Mouse (Mus musculus): ENCODE results near the gene Gm13420.
A peak's percentile ranks its signal among the peaks of the same experiment; 100 is the strongest.
"Not testable (repeated sequence)": the region's sequence is repeated elsewhere in the genome, so short reads cannot be mapped to it uniquely, and the experiment has no call there.

Gm13420 gene

DNA sequence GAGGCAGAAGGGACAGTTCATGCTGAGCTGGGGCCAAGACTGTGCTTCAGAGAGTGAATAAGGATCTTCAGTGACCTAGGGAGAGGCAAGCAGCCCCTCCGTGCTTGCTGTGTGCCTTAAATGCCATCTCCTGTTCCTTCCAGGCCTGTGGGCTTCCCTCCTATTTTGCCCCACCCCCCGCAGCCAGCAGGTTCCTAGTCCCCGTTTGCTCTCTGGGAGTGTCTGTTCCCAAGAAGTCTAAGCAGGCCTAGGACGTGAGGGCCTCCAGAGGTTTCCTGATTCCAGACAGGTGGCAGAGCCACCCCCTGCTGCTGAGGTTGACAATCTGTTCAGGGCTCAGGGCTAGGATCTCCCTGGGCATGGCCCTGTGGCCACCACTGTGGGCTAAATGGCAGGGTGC, 12.7 kb downstream of the Gm13420 start:
- no peak for DNase-seq (ENCODE audit: low spot score in 2 of 2)

DNA sequence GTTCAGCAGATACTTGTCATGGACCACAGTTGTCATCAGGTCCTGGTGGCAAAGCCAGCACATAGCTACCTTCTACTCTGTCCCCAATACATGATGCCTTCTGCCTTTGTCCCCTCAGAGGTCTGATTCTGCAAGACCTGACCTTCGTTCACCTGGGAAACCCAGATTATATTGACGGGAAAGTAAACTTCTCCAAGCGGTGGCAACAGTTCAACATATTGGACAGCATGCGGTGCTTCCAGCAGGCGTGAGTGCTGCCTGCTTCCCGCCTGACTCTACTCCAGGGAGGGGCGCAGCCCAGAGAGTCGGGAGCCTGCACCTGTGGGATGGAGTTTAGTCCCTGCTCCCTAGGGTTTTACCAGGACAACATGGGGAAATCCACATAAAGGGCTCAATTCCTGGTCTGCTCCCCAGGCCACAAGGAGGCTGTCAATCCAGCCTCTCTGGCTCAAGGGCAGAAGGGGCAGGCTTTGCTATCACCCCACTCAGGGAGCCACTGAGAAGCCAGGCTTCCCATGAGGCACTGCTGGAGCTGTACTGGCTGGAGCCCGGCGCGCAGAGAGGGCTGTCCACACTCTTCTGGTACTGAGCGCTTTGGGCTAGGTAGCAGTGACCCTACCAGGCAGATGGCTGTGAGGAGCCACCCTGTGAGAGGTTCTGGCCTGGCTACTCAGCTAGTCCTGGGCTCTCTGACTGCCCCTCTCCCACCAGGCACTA, 14.1 kb downstream of the Gm13420 start:
- DNase-seq (ENCODE audit: low spot score in 2 of 2) = no peak

DNA sequence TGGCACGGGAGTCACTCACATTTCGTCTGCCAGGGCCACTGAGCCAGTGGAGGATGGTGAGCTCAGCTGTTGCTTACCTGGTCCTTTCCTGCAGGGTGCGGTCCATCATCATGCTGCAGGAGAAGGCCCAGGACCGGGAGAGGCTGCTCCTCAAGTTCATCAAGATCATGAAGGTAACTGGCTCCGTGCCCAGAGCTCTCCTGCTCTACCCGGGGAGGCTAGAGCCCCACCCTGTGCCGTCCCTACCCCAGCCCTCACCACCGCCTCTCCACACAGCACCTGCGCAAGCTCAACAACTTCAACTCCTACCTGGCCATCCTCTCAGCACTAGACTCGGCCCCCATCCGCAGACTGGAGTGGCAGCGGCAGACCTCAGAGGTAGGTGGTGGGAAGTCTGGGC, 15.8 kb downstream of the Gm13420 start:
- DNase-seq (ENCODE audit: low spot score in 2 of 2) = no peak

DNA sequence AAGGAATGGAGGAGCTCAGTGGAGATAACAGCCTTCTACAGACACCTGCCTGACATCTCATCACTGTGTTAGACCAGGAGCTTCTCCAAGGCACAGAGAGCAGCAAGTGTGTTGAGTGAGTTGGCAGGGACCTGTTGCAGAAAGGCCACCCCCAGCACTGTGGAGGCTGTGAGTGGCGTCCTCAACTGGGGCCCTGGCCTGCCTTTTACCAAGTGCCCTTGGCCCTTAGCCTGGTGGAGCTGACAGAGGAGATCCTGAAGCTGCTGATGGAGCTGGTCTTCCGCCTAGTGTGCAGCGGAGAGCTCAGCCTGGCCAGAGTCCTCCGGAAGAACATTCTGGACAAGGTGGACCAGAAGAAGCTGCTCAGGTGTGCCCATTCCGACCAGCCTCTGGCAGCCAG, 18.1 kb downstream of the Gm13420 start:
- no peak for DNase-seq (ENCODE audit: low spot score in 2 of 2)

DNA sequence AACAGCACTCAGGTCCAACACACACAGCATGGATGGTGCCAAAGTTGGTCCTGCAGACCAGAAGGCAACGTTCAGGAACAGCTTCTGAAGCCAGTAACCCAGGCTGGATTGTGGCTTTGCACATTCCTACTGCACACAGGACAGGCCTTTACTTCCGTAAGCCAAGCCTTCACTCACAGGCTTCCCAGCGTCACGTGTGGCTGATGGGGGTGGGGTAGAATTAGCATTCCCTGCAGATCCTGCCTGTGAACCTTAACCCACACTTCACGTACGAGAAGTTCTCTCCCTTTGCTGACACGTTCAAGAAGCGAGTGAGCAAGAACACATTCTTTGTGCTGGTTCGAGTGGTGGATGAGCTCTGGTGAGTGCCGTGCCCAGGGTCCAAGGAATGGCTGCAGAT, 18.9 kb downstream of the Gm13420 start:
- no peak for DNase-seq (ENCODE audit: low spot score in 2 of 2)

DNA sequence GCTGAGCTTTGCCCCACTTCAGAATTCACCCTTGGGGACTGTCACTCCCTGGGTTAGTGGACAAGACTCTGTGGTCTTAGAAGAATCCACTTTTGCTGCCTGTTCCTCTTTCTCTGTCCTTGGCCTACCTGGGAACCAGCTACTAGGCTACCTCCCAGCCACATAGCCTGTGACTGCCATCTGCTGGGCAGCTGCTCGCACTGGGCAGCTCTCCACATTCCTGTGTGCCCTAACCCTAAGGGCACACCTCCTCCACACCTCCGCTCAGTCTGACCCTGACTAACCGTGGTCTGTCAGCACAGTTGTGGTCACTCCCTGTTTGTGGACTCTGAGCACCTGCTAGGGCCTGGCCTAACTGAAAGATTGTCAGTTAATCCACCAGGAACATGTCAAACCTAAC, 19.9 kb downstream of the Gm13420 start:
- DNase-seq (ENCODE audit: low spot score in 2 of 2) = peak; percentile 20 to 59

DNA sequence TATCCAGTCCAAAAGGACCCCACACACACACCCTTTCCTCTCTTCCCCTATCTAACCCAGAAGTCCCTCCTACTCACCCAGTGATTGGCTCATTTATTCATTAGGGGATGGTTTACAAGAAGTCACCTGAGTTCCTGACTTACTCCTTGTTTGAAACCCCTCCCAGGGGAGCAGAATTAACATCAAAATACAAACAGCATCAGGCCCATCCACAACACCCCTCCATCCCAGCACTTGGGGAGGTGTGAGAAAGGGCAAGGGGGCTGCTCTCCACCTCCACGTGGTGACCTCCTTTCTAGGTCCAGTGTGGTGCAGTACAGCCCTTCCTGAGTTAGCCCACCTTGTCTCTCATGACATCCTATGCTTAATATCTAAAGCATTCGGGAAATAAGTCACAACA, 22.0 kb downstream of the Gm13420 start:
- no peak for DNase-seq (ENCODE audit: low spot score in 2 of 2)

DNA sequence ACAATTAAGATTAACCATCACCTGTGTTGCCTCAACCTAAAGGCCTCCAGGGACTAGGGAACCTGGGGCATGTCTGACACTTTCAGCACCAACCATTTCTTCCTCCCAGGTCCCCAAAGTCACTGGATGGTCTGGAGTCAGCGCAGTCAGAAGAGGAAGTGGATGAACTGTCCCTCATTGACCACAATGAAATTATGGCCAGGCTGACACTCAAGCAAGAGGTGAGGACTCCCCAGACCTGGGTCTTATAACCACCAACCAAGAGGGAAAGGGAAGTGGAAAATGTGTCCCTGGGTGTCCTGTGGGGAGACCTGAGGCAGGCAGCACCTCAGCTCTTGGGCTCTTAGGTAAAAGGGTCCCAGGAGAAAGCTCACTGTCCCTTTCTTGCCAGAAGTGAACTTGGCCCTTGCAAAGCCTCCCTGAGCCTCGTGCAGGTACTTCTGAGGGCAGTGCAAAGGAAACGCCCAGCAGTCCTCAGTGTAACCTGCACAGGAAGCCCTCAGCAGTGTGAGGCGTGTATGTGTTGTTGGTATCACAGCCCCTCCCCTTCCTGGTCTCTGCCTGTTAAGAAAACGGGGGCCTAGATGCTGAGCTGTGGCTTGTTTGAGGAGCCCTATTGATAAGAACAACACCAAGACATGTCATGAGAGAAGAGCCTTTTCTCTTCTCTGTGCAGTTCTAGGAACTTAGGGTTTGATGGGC, 26.7 kb downstream of the Gm13420 start:
- no peak for DNase-seq (ENCODE audit: low spot score in 2 of 2)

DNA sequence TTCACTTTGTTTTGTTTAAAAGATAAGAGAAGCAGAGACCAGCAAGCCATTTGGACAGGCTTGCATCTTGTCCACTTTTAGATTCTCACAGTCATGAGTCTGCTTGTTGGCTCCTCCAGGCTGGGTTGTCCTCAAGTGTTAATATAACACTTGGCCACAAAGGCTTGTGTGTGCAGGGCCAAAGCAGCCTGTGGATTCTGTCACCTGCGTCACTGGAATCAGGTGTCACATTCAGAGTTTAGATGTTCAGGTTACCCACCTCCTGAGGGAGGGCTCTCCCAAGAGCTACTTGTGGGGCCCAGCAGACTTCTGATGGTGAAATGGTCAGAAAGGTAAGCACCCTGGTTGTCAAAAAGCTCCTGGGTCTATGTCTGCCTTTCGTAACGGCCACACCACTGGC, 28.4 kb downstream of the Gm13420 start:
- DNase-seq (ENCODE audit: low spot score in 2 of 2) = no peak

DNA sequence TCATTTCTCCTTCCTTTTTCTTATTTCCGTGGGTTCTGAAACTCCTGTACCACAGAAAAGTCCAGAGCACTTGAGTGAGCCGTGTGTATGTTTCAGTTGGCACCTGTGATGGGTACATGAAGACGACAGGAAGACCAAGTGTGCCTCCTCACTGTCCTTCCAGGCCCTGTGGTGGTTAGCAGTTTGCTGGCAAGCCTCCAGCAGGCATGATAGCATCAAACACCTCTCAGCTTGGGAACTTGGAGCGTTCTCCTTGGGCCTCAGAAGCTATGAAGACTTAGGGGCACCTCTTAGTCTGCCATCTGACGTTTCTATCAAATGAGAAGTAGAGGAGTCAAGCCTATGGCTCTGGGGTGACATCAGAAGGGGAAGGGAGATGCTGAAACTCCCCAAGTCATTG, 32.9 kb downstream of the Gm13420 start:
- no peak for DNase-seq (ENCODE audit: low spot score in 2 of 2)

DNA sequence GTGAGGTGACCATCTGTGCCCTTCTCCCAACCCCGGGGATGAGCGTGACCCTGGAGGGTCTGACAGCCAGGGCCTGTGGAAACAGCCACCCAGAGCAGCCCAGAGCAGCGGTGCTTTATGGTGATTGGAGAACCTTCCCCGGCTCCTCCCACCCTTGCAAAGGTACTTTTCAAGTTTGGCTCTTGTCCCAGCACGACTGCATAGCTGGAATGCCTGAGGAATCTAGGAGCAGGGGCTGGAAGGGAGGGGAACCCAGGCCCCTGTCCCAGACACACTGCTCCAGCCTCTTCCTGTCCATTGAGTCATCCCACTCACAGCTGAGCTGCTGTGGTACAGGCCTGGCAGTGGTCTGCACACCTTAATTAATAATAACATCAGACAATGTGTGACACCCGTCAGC, 34.8 kb downstream of the Gm13420 start:
- DNase-seq (ENCODE audit: low spot score in 2 of 2) = no peak

DNA sequence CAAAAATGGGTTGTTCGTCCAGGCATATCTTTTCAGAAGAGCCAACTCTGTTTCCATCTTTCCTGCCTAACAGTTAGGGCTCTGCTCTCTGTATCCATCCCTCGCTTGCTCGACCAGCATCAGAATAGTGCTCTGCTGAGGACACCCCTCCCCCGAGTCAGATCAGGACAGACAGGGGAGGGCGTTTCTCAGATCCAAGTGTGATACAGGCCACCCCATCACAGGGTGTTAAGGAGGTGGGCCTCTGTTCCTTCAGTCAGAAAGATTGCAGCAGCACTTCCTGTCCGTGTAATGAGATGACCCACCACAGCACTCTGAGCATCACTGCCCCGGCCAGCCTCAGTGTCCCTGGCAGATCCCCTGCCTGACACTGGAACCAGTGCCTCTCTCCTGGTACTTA, 35.3 kb downstream of the Gm13420 start:
- no peak for DNase-seq (ENCODE audit: low spot score in 2 of 2)

DNA sequence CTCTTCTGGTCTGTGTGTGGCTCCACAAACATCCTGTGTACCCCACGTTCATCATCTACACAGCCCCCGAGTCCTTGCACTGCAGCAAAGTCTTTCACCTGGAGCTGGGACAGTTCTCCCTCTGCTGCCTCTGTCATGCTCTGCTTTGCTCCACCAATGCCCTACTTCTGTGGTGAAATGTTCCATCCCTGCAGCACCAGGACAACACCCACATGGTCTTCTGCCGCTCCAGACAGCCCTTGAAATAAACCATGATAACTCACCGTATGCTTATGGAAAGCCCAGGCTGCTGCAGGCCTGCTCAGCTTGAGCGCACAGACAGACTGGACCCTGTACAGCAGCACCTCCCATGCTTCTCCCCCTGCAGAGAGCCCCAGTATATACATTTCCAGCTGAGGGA, 37.4 kb downstream of the Gm13420 start:
- no peak for DNase-seq (ENCODE audit: low spot score in 2 of 2)

DNA sequence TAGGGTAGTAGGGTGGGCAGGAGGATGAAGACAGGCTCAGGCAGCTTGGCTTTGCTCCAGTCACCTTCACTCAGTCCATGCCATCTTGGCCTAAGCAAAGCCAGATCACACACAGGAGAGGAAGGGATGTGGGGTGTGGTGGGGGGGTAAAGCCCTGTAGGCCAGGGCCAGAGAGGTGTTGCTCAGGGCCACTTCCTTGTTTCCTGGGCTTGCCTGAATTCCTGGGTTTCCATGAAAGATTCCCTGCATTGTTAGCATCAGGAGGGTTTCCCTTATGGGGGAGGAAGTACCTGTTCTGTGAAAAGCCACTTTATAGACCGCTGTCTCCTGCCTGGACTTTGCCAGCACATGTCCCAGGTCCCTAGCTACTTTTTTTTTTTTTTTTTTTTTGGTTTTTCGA, 38.0 kb downstream of the Gm13420 start:
- DNase-seq (ENCODE audit: low spot score in 2 of 2) = no peak

DNA sequence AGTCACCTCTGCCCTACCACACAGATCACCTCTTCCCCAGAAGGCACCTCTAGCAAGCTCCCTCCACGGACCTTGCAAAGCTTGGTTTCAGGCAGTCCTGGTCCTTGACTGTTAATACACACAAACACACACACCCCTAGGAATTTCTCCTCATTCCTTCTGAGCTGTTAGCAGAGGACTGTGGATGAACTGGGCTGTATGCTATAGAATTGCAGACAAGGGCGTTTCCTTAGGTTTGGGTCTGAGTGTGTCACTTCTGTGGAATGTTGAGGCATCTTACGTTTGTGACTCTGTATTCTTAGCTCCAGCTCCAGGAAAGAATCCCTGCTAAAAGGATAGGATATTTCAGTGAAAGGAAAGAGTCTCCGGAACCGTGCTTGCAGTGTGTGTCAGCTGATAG, 39.6 kb downstream of the Gm13420 start:
- DNase-seq (ENCODE audit: low spot score in 2 of 2) = no peak

DNA sequence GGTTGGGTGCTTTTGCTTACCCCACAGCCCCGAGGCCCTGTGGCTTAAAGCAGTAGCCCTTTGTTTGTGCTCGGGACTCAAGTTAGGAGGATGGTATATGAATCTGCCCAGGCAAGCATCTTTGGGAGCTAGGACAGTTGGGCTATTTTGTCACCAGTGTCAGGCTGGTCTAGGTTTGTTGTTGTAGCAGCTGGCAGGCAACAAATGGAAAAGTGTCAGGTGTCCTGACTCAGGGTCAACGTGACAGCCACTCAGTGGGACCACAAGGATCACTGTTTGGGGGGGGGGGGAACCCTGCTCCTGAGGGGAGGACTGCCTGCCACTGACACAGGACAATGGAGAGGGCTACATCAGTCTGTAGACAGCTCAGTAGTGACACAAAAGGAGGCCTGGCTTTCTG, 40.4 kb downstream of the Gm13420 start:
- no peak for DNase-seq (ENCODE audit: low spot score in 2 of 2)

DNA sequence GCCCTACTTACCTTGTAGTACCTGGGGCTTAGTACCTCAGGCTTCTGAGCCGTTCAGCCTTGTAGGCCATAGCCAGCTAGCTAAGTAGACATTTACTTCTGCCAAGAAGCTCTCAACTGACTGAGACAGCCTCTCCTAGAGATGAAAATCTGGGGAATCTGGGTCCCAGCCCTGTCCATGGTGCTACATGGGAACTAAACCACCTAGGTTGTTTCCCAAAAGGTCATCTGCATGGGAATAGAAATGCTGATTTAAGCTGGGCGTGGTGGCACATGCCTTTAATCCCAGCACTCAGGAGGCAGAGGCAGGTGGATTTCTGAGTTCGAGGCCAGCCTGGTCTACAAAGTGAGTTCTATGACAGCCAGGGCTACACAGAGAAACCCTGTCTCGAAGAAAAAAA, 43.3 kb downstream of the Gm13420 start:
- DNase-seq (ENCODE audit: low spot score in 2 of 2) = not testable (repeated sequence)

DNA sequence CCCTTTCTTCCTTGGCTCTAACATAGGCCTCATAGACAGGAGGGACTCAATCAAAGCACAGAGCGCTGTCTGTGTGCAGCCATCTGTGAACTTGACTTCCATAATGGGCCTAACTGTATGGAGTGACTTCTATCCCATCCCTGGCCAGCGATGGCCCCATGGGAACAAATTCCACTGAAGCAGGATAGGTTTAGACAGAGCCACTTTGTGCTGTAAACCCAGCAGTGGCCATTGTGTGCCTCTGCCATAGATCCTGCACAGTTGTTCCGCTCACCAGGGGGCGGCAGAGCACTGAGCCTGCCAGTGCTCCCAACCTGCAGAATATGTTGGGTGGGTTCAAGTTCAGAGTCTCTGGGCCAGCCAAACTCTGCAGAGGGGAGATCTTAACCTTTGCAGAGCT, 43.8 kb downstream of the Gm13420 start:
- peak in 1 of 2 experiments; percentile 49 for DNase-seq (ENCODE audit: low spot score in 2 of 2)

DNA sequence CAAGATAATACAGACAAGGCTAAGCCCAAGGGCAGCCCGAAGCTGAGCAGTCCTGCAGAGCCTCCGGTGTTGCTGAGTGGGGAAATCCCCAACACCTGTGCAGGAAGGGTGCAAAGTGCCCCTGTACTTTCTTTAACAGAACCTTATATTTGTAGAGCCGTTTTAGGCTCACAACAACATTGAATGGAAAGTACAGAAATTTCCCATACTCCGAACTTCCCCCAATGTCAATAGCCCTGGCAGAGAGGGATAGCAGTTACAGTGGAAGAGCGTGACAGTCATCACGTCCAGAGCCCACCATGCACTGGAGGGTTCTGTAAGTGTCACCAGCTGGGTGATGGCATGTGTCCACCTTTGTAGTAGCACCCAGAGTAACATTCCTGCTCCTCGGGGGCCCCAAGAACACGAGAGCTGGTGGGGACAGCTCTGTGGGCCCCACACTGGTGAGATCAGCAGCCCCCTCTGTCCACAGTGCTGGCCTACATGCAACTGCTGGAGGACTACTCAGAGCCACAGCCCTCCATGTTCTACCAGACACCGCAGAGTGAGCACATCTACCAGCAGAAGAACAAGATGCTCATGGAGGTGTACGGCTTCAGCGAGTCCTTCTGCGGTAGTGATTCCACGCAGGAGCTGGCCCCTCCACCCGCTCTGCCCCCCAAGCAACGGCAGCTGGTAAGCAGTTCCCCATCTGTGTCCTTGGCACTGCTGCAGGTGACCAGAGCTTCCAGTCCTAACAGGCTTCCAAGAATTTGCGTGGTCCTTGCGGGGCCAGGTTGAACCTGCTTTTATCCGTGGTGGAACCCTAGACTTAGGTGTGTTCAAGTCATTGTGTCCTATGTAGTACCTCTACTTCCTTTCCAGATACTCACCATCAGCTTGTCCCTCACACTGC, 44.5 kb downstream of the Gm13420 start:
- DNase-seq (ENCODE audit: low spot score in 2 of 2) = peak in 1 of 2 experiments; percentile 28

DNA sequence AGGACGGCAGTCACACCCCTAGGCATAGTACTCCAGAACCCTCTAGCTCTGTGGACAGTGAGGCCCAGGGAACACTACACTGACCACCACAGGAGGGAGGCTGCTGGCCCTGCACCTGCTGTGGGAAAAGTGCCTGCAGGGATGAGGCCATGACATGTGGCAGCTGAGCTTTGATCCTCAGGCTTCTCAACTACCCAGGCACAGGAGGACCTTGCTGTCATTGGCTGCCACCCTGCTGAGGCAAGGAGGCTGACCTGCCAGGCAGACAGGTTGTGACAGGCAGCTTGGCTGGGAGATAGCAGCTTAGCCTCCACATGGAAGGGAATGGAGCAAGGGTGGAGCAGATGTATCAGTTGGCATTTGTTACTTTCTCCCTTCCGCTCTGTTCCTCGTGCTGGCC, 46.0 kb downstream of the Gm13420 start:
- DNase-seq (ENCODE audit: low spot score in 2 of 2) = no peak

DNA sequence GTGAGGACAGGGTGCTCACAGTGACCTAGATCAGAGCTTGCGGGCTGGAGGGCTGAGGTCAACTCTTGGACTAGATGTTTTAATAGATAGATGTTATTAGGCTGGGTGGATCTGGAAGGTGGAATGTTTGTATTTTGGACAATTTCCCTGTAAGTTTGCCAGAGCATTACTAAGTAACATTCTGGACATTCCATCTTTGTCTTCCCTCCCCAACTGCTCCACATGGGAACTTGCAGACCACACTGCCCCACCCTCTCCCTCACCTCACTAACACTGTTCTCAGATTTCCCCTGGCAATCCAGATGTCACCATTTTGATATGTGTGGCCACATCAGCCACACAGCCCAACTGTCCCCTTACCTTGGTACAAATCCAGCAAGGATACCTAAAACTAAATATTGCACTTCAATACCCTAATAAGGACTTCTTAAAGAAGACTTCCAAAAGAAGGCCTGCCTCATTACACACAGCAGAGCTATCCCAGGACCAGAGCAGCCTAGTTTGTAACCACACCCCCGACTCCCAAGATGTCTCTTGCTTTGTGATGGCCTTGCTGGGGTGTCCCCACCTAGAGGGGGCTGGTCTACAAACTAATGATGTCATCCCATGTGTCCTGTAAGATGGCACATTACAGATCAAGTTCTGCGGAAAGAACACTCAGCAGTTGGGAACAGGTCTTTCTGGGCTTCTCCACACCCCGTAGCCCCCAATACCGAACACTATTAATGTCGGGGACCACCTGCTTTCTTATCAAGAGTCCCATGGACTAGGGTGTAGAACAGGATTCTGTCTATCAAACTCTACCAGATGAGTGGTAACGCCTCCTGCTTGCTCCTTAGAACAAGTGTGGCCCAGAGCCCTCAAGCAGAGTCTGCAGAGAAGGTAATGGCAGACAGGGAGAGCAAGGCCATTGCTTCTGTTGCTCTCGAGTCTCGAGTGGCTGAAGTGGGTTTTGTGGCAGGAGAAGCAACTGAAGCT, 48.1 kb downstream of the Gm13420 start:
- DNase-seq (ENCODE audit: low spot score in 2 of 2) = no peak

Data from spleen, postnatal 10 days (tissue).